Mouse (Mus musculus) lung, postnatal 10 days (tissue): ENCODE data around the gene Grin2d.
A peak's percentile ranks its signal among the peaks of the same experiment; 100 is the strongest.

Experiments
- DNase-seq: peaks from one replicate; pipeline ENCODE4 v3.0.0; 2021

Grin2d gene

DNA sequence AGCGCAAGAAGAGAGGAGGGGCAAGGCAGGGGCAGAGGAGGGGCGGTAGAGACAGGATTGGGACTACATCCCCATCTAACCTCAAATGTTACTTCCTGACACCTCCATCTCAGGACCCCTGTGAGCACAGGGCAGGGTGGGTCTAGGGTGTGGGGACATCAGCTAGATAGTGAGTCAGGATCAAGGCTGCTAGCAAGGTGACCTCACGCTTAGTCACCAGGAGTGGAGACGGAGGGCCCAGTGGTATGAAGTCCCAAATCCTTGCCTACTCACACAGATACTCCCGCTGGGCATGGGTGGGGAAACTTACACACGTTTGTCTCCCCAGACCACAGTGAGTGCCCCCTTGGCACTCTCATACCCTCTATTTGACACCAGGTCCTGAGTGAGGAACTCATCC, 75.6 kb downstream of the Grin2d start:
- DNase-seq: no peak

DNA sequence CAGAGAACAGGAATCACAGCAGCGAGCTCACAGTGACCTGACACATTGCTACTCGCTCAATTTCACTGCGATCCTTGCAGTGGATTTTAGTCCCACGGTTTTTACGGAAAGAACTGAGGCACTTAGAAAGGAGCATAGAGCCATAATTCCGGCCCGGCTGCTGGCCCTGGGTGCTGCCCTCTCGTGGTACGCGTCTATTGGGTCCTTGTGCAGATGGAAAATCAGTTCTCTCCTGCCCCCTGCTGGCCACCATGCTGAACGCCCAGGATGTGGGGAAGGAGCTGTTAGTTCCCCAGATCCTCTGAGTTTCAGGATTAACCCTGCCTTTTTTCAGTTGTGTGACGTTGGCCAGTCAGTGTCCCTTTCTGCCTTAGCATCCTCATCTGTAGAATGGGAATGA, 76.8 kb downstream of the Grin2d start:
- DNase-seq: peak; percentile 95

DNA sequence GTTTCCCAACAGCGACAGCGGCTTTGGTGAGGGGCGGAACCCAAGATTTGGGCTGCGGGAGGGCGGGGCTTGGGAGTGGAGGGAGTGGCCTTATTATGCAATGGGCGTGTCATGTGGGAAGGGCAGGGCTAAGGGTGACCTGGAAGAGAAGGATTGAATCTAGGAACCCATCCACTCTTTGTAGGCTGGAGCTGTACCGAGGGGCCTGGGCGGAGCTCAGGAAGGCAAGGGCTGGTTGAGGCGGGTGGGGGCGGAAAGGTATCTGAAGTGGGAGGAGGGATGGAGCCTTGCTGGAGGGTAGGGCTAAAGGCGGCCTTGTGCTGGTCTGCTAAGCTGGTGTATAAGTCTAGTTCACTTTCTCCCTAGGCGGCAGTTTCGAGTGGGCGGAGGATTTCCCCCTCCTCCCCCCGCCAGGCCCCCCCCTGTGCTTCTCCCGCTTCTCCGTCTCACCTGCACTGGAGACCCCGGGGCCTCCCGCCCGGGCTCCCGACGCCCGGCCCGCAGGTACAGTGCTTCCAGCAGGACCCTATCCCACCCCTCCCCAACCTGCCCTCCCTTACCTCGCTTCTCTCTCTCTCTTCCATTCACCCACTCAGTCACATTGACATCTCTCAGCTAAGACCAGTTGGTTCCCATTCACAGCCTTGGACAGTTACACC, 77.5 kb downstream of the Grin2d start:
- peak; percentile 64 for DNase-seq

DNA sequence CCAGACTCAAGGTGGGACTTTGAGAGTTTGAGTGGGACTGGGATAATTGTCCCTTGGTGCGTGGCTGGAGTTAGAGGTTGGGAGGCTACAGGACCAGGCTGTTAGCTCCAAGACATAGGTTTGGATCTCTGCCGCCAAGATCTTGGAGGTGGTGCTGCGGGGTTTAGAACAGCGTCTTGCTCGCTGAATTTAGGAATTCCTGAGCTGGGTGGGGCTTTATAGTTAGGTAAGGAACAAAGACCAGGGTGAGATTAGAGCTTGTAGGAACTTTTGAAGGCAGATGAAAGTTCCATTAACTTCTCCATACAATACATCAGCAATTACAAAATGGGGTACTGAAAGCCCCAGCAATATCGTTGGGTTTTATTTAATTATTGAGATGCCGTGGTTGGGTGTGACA, 78.2 kb downstream of the Grin2d start:
- DNase-seq: no peak

DNA sequence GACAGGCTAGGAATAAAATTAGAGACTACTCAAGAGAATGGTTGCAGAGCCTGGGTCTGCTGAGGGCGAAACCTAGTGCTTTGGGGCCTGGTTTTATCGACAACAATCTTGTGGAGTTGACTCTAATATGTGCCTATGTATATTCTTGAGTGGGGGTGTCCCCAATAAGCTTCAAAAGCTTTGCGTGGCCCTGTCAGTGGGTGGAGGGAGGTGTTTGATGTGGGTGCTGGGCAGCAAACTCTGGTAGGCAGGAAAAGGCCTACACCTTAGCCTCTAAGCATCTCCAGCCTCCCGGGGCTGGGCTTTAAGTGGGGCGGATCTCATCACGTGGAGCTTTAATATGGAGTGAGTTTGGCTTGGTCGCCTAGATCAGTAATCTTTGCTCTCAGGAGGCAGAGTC, 79.2 kb downstream of the Grin2d start:
- DNase-seq: no peak

DNA sequence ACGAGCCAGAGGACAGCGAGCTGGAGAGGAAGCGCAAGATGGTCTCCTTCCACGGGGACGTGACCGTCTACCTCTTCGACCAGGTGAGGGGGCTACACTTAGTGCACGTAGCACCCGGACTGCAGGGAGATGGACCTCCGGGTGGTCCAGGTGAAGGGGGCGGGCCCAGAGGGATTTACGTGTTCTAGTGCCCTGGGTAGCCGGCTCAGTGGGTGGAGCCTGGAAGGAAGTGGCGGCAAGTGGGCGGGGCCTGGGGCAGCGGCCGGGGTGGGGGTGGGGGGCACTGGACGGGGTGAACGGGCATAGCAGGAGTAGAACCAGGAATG, 79.7 kb downstream of the Grin2d start:
- DNase-seq: peak; percentile 52

DNA sequence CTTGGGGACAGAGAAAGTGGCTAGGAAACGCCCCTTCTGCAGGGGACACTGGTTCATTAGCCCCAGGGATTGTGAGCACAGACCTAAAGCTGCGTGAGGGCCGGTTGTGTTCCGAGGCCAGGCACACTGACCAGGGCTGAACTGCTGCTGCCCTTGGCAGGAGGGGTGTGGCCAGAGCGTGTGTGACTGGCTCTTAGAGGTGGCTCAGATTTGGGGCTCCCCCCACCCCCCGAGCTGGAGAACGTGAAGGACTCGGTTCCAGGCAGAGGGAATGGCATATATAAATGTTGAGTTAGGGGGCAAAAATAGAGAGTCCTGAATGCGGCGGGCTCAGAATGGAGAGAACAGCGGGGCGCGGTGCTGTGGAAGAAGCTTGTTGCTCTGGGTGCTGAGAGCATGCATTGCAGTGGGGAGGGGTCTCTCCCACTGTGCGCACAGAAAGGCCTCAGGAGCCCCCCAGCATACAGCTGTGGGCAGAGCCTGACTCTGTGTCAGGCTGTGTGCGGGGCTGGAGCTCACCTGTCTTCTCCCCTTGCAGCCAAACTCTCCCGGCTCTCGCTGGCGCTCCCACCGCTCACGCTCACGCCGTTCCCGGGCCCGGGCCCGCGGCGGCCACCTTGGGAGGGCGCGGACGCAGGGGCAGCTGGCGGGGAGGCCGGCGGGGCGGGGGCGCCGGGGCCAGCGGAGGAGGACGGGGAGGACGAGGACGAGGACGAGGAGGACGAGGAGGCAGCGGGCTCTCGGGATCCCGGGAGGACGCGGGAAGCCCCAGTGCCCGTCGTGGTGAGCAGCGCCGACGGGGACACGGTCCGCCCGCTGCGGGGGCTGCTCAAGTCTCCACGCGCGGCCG, 80.3 kb downstream of the Grin2d start:
- no peak for DNase-seq

DNA sequence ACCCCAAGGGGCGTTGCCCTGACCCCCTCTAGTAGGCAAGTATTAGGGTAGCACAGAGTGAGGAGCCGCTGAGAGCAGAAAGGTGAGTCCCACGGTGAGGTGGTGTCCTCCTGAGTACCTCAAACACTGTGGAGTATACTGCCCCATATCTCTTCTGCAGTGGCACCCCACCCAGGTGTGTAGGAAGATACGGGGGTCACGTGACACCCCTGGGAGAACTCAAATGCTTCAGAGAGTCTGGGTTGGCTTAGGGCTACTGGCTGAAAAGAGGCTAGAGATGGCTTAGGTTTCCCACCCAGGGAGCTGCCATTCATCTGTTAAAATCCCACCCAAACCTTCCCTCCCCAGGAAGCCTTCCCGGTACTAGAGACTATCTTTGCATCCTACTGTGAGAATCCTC, 81.2 kb downstream of the Grin2d start:
- DNase-seq: no peak

DNA sequence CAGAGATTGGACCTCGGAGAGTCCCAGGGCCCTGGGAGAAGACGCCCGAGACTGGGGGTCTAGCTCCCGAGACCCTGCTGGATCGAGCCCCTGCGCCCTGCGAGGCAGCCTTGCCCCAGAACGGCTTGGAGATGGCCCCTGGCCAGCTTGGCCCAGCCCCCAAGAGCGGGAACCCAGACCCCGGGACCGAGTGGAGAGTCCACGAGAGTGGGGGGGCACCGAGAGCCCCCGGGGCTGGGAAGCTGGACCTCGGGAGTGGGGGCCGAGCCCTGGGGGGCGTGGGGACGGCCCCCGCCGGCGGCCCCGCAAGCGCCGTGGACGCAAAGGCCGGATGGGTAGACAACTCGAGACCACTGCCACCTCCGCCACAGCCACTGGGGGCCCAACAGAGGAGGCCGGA, 83.2 kb downstream of the Grin2d start:
- DNase-seq: no peak

DNA sequence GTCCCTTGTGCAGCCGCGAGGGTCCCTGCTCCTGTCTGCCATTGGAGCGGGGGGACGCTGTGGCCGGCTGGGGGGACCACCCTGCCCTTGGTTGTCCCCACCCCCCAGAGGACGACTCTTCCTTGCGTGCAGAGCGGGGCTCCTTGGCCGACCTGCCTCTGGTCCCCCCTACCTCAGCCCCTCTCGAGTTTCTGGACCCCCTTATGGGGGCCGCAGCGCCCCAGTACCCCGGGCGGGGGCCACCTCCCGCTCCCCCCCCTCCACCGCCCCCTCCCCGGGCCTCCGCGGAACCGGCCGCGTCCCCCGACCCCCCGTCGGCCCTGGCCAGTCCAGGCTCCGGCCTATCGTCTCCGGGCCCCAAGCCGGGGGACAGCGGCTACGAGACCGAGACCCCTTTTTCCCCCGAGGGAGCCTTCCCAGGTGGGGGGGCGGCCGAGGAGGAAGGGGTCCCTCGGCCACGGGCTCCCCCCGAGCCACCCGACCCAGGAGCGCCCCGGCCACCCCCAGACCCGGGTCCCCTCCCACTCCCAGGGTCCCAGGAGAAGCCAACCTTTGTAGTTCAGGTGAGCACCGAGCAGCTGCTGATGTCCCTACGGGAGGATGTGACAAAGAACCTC, 84.1 kb downstream of the Grin2d start:
- DNase-seq: no peak

DNA sequence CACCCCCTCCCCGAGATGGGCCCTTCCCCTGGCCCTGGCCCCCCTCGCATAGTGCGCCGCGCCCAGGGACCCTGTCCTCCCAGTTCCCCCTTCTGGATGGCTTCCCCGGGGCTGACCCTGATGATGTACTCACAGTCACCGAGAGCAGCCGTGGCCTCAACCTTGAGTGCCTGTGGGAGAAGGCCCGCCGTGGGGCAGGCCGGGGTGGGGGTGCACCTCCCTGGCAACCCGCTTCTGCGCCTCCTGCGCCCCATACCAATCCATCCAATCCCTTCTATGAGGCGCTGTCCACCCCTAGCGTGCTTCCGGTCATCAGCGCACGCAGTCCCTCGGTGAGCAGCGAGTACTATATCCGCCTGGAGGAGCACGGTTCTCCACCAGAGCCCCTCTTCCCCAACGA, 84.9 kb downstream of the Grin2d start:
- no peak for DNase-seq

DNA sequence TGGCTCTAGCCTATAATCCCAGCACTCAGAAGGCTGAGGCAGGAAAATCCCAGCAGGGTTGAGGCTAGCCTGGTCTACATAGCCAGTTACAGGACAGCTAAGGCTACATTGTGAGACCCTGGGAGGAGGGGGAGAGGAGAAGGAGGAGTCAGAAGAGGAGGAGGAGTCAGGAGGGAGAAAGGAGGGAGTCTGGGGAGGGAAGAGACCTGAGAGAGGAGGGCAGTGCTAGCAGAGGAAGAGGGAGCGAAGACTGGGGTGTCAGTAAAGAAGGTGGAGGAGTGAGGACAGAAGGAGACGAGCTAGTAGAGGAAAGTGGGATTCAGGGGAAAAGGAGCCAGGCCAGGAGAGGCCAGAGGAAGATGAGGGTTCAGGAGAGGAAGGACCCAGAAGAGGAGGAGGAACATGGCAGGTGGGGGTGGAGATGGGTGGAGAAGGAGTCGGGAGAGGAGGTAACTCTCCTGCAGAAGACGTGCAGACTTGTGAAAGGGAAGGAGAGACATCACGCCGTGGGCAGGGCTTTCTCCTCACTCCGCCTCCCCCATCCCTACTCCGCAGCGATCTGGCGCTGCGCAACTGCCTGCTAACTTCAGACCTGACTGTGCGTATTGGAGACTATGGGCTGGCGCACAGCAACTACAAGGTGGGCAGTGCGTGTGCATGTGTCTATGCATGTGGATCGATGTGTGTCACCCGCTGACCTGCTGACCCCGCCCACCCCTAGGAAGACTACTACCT, 86.3 kb downstream of the Grin2d start:
- no peak for DNase-seq

DNA sequence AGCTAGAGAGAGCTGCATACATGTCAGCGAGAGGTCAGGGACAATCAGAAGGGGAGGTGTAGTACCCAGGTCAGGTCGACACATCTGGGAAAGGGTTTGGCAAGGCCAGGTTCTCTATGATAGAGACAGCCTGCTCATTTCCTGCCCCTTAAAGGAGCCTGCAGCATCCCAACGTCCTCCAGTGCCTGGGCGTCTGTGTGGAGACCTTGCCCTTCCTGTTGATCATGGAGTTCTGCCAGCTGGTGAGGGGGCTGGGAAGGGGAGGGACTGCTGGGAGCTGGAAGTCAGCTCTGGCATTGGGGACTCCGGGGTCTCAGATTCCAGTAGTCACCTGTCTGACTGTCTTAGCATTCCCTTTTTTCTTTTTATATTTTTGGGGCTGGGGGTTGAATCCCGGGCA, 87.5 kb downstream of the Grin2d start:
- DNase-seq: peak; percentile 59

DNA sequence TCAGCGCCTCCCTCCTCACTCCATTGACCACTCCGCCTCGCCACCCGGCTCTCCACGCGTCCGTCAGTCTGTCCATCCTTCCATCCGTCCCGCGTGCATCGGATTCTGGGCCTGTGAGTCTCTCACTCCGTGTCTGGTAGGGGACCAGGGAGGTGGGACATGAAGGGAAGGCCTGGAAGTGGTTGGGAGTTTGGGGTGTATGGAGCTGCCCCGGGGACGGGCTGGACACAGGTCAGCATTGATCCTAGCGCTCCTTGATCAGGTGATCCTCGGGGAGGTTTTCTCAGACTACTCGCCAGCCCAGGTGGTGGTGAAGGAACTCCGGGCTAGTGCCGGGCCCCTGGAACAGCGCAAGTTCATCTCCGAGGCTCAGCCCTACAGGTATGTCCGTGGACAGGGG, 90.5 kb downstream of the Grin2d start:
- no peak for DNase-seq

DNA sequence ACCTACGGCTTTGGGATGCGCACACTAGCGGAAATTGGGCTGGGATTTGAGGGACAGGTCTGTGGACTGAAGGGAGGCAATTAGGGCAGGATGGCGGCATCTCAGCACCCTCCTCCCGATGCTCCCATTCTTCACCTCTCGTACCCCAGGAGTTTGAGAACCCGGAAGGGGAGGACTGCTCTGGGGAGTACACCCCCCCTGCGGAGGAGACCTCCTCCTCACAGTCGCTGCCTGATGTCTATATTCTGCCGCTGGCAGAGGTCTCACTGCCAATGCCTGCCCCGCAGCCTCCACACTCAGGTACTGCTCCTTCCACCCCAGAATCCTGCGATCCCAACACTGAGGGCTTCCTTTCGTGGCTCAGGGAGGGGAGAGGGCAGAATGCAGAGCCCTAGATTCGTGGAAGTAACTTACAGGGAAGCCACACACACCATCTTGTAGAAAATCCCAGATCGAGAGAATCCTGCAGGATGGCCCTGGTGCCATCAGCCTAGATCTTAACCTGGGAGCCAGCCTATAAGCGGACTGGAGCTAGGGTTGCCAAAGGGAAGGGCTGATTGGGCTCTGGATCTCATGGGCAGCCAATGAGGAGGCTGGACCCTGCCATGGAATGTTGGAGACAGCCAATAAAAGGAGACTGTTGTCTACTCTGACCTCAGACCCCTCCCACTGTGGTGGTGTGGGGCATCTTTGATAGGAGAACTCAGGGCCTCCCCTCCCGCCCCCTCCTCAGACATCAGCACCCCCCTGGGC, 91.3 kb downstream of the Grin2d start:
- no peak for DNase-seq

DNA sequence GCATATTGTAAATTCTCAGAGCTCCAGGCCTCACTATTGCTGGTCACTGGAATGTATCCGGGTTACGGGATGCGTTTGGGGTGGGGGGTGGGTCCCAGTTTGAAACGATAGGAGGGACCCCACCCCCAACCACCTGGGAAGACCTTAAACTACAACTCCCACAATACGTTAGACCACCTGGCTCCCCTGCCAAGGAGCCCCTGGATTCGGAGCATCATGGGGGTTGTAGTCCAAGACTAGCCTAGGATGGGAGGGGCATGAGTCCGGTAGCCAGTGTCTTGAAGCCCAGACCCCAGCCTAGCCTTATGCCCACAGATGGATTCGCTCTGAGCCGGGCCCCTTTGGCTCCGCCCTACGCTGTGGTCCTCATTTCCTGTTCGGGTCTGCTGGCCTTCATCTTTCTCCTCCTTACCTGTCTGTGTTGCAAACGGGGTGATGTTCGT, 92.0 kb downstream of the Grin2d start:
- DNase-seq: no peak

DNA sequence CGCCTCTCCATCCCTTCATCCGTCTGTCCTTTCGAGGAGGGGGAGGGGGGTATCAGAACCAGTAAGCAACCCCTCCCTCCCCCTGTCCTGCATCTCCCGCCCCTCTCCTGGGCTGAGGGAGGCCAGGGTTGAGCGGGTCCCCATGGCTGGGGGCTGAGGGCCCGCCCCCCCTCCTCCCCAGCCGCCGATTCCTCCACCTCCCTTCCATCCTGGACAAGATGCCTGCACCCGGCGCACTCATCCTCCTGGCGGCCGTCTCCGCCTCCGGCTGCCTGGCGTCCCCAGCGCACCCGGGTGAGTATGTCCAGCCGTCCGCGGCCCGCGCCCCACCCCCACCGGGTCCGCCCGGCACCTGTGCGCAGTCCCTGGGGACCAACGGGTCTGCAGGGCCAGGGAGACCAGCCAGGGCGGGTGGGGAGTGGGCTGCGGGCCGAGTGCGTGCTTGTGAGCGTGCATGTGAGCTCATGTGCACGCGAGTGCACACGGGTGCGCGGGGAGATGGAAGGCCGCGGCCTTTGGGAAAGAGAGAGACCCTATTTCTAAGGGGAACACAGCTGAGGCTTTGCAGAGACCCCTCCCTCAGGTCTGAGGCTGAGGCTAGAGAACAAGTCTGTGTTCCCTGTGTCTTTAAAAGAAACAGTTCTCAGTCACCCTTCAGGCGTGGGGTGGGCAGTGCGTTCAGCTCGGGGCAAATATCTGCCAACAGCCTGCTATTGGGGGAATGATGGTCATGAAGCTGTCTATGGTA, 92.6 kb downstream of the Grin2d start:
- no peak for DNase-seq

DNA sequence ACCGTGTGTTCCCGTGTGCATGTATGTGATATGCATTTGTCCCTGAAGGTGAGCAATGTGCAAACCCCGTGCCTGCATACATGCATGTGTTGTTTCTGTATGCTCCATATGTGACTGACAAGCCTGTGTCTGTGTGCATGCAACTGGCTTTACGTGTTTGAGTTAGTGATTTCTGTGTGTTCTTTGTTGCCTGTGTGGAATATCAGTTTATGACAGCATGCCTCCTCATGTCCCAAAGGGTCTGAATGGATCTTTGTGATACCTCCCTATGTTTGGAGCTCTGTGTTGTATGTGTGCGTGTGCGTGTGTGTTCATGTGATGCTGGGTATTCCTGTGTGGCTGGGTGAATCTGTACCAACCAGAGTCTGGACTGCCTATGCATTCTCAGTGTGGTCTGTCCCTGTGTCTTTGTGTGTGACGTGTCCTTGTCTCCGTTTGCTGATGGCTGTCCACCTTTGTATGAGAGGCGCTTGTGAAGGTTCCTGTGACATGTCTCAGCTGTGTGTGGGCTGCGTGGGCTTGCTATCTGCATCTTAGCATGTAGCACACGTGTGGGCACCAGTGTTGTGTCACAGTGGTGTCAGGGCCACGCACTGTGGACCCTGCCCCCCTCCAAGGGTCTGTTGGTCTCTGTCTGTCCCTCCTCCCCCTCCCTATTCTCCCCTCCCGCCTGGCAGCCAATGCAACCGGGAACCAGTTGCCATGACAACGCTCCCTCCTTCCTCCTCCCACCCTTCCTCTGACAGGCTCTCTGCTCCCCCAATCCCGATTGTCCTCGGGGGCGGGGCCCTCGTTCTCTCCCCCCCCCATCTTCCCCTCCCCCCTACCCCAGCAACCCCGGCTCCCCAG, 93.4 kb downstream of the Grin2d start, which contains the start of gene Sult2b1:
Sult2b1 (minus strand) TSS at position 146 of the 849 bp plus-strand sequence.
- peak; percentile 48 for DNase-seq

DNA sequence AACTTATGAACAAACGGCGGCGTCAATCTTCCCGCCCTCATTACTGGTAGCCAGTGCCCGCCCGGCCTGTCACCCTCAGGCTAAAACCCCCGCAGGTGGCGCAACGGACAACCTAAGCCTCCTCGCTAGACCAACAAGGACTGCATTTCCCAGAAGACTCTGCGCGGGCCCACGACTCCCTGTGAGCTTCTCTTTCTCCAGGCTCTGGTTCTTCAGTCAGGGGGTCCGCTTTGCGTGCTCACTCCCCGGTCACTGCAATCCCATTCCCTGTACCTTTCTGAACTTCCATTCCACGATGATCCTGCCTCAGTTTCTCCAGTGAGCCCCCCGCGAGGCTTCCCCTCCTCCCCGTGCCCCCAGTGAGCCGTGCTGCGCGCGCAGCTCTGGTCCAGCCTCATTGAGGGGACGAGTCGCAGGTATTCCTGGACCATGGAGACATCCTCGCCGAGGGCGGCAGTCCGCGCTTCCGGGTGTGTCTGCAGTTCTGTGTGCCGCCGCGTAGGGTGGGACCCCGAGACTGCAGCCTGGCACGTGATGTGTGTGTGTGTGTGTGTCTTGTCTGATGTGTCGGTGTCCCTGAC, 94.6 kb downstream of the Grin2d start, which contains the start of gene Lmtk3:
Lmtk3 (plus strand) TSS at position 228 of the 581 bp plus-strand sequence.
- peak; percentile 78 for DNase-seq

DNA sequence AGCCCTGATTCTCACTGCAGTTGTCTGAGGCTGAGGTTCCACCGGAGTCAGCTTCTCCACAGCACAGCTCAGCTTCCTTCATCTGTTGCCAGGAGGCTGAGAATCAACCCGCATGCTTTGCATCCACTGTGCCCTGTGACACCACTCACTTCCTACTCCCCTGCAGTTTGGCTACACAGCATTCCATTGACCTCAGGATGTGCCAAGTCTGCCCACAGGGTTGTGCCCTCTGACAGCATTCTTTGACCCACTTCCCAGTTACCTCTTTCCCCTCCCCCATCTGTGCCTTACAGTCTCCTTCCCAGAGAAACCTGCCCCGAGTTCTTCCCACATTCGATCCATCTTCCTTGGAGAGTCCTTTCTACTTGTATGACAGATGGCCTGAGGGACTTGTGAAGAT, 95.9 kb downstream of the Grin2d start:
- DNase-seq: no peak
